In the genomic region with DNA sequence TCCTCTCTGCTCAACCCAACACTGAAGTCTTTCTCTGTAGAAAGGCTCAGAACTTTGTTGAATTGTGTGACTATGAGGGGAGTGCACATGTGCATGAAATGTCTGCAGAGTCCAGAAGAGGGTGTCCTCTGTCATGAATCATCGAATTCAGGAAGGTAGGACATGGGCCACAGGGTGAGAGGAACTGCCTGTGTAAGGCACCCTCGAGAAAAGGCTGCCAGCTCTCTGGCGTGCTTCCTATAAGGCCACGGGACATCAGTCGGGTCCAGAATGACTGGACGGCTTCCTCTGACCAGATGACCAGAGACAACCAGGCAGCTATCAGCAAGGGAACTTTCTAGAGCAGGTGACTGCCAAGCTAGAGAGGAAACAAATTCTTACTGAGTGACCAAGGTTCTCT, we compare ENCODE assay signal across 32 mouse cellular contexts.
A peak's percentile ranks its signal among the peaks of the same experiment; 100 is the strongest.
DNase-seq lines count a peak whose midpoint lies in the region; ATAC-seq and TF ChIP-seq lines count a peak whose summit lies in the region.
"Had no signal": no experiment of that assay in that cellular context is flagged by ENCODE, and none has a peak within 500 bp of the region (broad histone marks: within the 10 kb centered on the region; RNA-seq: fewer than 3 reads in every experiment).

No protein-coding gene starts in this region.

- H3K4me2 ChIP-seq in liver, embryonic 12.5 days = no peak overlapping the region
- H3K4me2 ChIP-seq: embryonic facial prominence, embryonic 13.5 days; forebrain, embryonic 15.5 days; heart, embryonic 13.5 days; hindbrain, embryonic 15.5 days; kidney, embryonic 15.5 days; limb, embryonic 15.5 days; liver, embryonic 15.5 days; lung, embryonic 14.5 days; neural tube, embryonic 12.5 days had no signal

- intact Hi-C loops in heart, postnatal 14 days (cut with DNase I) = no loop called here

- no peak overlapping the region for H3K9ac ChIP-seq in liver, adult 2 months (ENCODE audit: low read depth, low read length)
- no peak overlapping the region for H3K9ac ChIP-seq in liver, embryonic 12.5 days
- H3K9ac ChIP-seq: embryonic facial prominence, embryonic 13.5 days; forebrain, embryonic 15.5 days; heart, embryonic 13.5 days; hindbrain, embryonic 15.5 days; kidney, embryonic 15.5 days; limb, embryonic 15.5 days; liver, embryonic 15.5 days; lung, embryonic 14.5 days; neural tube, embryonic 12.5 days had no signal

- H3K9me3 ChIP-seq in liver, embryonic 12.5 days (replicated peaks) = peaks cover 3% of the 10 kb centered on the region; the same call in 1 of the 2 replicates
- H3K9me3 ChIP-seq: embryonic facial prominence, embryonic 13.5 days; forebrain, embryonic 10.5 days; forebrain, embryonic 15.5 days; heart, embryonic 13.5 days; hindbrain, embryonic 10.5 days; hindbrain, embryonic 15.5 days; kidney, embryonic 15.5 days; limb, embryonic 10.5 days; limb, embryonic 15.5 days; midbrain, embryonic 10.5 days; neural tube, embryonic 12.5 days had no signal

- H3K36me3 ChIP-seq in liver, adult 2 months (ENCODE audit: control insufficient read depth, insufficient read depth, low read length) = no peaks in the 10 kb centered on the region
- H3K36me3 ChIP-seq in liver, embryonic 12.5 days = no peaks in the 10 kb centered on the region
- H3K36me3 ChIP-seq: embryonic facial prominence, embryonic 13.5 days; forebrain, embryonic 10.5 days; forebrain, embryonic 15.5 days; heart, embryonic 13.5 days; hindbrain, embryonic 10.5 days; hindbrain, embryonic 15.5 days; kidney, embryonic 15.5 days; limb, embryonic 10.5 days; limb, embryonic 15.5 days; liver, embryonic 15.5 days; midbrain, embryonic 10.5 days; neural tube, embryonic 12.5 days had no signal

- no peak for TF ChIP-seq POLR2A in liver, adult 2 months (IDR thresholded peaks at IDR 0.05; ENCODE audit: extremely low read depth, insufficient read depth, low read length)

- no peak for ATAC-seq in liver, embryonic 12.5 days
- ATAC-seq: forebrain, embryonic 15.5 days; inflammation-experienced regulatory T-cells, adult 6 months; Patski had no signal

- H3K4me1 ChIP-seq in liver, adult 2 months (ENCODE audit: control insufficient read depth, insufficient read depth, low read length) = no peaks in the 10 kb centered on the region
- no peaks in the 10 kb centered on the region for H3K4me1 ChIP-seq in liver, embryonic 12.5 days
- H3K4me1 ChIP-seq: embryonic facial prominence, embryonic 13.5 days; forebrain, embryonic 10.5 days; heart, embryonic 13.5 days; kidney, embryonic 15.5 days; limb, embryonic 10.5 days; limb, embryonic 15.5 days; liver, embryonic 15.5 days; neural tube, embryonic 12.5 days had no signal

- H3K4me3 ChIP-seq in liver, adult 2 months (ENCODE audit: insufficient read depth, low read depth, low read length) = no peak overlapping the region
- H3K4me3 ChIP-seq in liver, embryonic 12.5 days = no peak overlapping the region
- H3K4me3 ChIP-seq: embryonic facial prominence, embryonic 13.5 days; forebrain, embryonic 10.5 days; forebrain, embryonic 15.5 days; heart, embryonic 13.5 days; hindbrain, embryonic 10.5 days; hindbrain, embryonic 15.5 days; kidney, embryonic 15.5 days; limb, embryonic 10.5 days; limb, embryonic 15.5 days; liver, embryonic 15.5 days; midbrain, embryonic 10.5 days; myocyte; neural tube, embryonic 12.5 days had no signal

- DNase-seq in heart, adult 11 months = peak; percentile 88
- DNase-seq in heart, postnatal 14 days = no peak
- peak; percentile 23 for DNase-seq in liver, adult 2 months (ENCODE audit: extremely low read depth, low read depth, low spot score)
- DNase-seq in cerebellum, adult 8-10 months = peak; percentile 41
- peak; percentile 45 to 62 for DNase-seq in cerebellum, postnatal 25 days
- DNase-seq in frontal cortex, postnatal 25 days (ENCODE audit: low spot score in 2 of 2) = no peak
- DNase-seq in kidney, adult 11 months = no peak
- DNase-seq: adrenal gland, postnatal 36 days; embryo, embryonic 11 days; heart, postnatal 10 days; kidney, adult 18-20 months; kidney, postnatal 36 days; lung, embryonic 14.5 days; lung, postnatal 14 days; thymus, adult 2 months; thymus, postnatal 36 days had no signal

- H3K27ac ChIP-seq in liver, adult 2 months (replicated peaks; ENCODE audit: insufficient read depth, low read depth, low read length) = no peak overlapping the region
- H3K27ac ChIP-seq in liver, embryonic 12.5 days = no peak overlapping the region
- H3K27ac ChIP-seq: embryonic facial prominence, embryonic 13.5 days; forebrain, embryonic 10.5 days; forebrain, embryonic 15.5 days; heart, embryonic 13.5 days; hindbrain, embryonic 10.5 days; hindbrain, embryonic 15.5 days; kidney, embryonic 15.5 days; limb, embryonic 10.5 days; limb, embryonic 15.5 days; liver, embryonic 15.5 days; midbrain, embryonic 10.5 days; neural tube, embryonic 12.5 days had no signal

- no peaks in the 10 kb centered on the region for H3K27me3 ChIP-seq in liver, adult 2 months (ENCODE audit: control insufficient read depth, insufficient read depth, low read length)
- no peaks in the 10 kb centered on the region for H3K27me3 ChIP-seq in liver, embryonic 12.5 days (replicated peaks)
- H3K27me3 ChIP-seq: embryonic facial prominence, embryonic 13.5 days; forebrain, embryonic 15.5 days; heart, embryonic 13.5 days; kidney, embryonic 15.5 days; limb, embryonic 15.5 days; liver, embryonic 15.5 days; neural tube, embryonic 12.5 days had no signal

- 61% methylated on average over 6 of the region's 6 CpGs for WGBS in liver, adult 2 months
- 59% methylated on average over 6 of the region's 6 CpGs for WGBS in liver, embryonic 12.5 days (ENCODE audit: insufficient replicate concordance)

- no peak for TF ChIP-seq CTCF in liver, adult 2 months (IDR thresholded peaks at IDR 0.05; ENCODE audit: low read depth, low read length)

- H3K79me2 ChIP-seq in liver, adult 2 months (ENCODE audit: control insufficient read depth, insufficient read depth, low read length) = no peaks in the 10 kb centered on the region

Comparison
In these comparisons a context has a peak if more than half of its experiments do, and no peak if none do; other contexts are left out.
1. DNase-seq: peak in heart, adult 11 months (single experiment), liver, adult 2 months (single experiment), cerebellum, adult 8-10 months (single experiment) and cerebellum, postnatal 25 days (2 of 2); none in heart, postnatal 14 days (0 of 2), frontal cortex, postnatal 25 days (0 of 2) and kidney, adult 11 months (single experiment).